Mouse (Mus musculus) embryonic facial prominence, embryonic 15.5 days (tissue): ENCODE measurements around the gene Aig1. TPM values are rescaled to one million over a fixed set of nuclear protein-coding genes. Genes with fewer than 3 reads are reported as not detected.

Experiments
- ATAC-seq: fragments of 200-750 bp; cut with Nextera tagmentation; 2 replicates; pipeline ENCODE4 v1.8.0; 2017; ENCODE audit warnings: low read depth, moderate TSS enrichment; ENCODE audit not compliant: insufficient number of reproducible peaks, low FRiP score, low TSS enrichment
- H3K27ac ChIP-seq: fragments of 300-500 bp; sonication (generic); replicated peaks from 2 replicates; pipeline ENCODE4 v1.5.1; 2015; ENCODE audit warnings: mild to moderate bottlenecking, inconsistent platforms
- H3K27me3 ChIP-seq: fragments of 300-500 bp; sonication (generic); 2 replicates; pipeline ENCODE4 v1.6.1; 2015; ENCODE audit warnings: inconsistent platforms
- H3K36me3 ChIP-seq: fragments of 300-500 bp; sonication (generic); 2 replicates; pipeline ENCODE4 v1.6.1; 2015; ENCODE audit warnings: mild to moderate bottlenecking, inconsistent platforms
- H3K4me1 ChIP-seq: fragments of 300-500 bp; sonication (generic); 2 replicates; pipeline ENCODE4 v1.6.1; 2015; ENCODE audit warnings: inconsistent platforms
- H3K4me2 ChIP-seq: fragments of 300-500 bp; sonication (generic); replicated peaks from 2 replicates; pipeline ENCODE4 v1.6.1; 2015; ENCODE audit warnings: mild to moderate bottlenecking, inconsistent platforms
- H3K4me3 ChIP-seq: fragments of 300-500 bp; sonication (generic); replicated peaks from 2 replicates; pipeline ENCODE4 v1.5.1; 2015; ENCODE audit warnings: mild to moderate bottlenecking, inconsistent platforms
- H3K9ac ChIP-seq: fragments of 300-500 bp; sonication (generic); 2 replicates; pipeline ENCODE4 v1.6.1; 2015; ENCODE audit warnings: inconsistent platforms
- H3K9me3 ChIP-seq: fragments of 300-500 bp; sonication (generic); replicated peaks from 2 replicates; pipeline ENCODE4 v1.6.1; 2016; ENCODE audit warnings: inconsistent platforms
- WGBS: fragments of 180-500 bp; shearing (Covaris S2); methylation state at CpG from one replicate; pipeline ENCODE4 v1.1.7; 2015; 5-methylcytosine and 5-hydroxymethylcytosine counted together
- polyA plus RNA-seq: library from polyadenylated mRNA; unstranded; fragments of >200 nt; fragmentation: Nextera tagmentation; extraction: Ambion mirVana; gene quantifications from 2 replicates; pipeline ENCODE4 v1.2.1, GENCODE M21; 2015

Gene Aig1
- polyA plus RNA-seq, 1 experiment from 2014 or later, result 40.7 TPM

GRCm38 (mm10) chr10:13813591-13813990 lies 55.2 kb downstream of the Aig1 start:
- Histone ChIP-seq H3K27ac (no peak overlapping the region), H3K4me2 (no peak overlapping the region), H3K36me3 (no peaks in the 10 kb centered on the region), H3K9ac (no peak overlapping the region), H3K9me3 (no peaks in the 10 kb centered on the region), H3K4me3 (no peak overlapping the region), H3K4me1 (no peaks in the 10 kb centered on the region), H3K27me3 (no peaks in the 10 kb centered on the region)
- no peak for ATAC-seq
- 87% methylated on average over 5 of the region's 5 CpGs for WGBS

- H3K4me2 ChIP-seq, result no peak overlapping the region
- H3K9me3 ChIP-seq, result no peaks in the 10 kb centered on the region
- WGBS, result 89% methylated on average over 1 of the region's 1 CpGs
- no peaks in the 10 kb centered on the region for H3K36me3 ChIP-seq
- no peak for ATAC-seq
- no peaks in the 10 kb centered on the region for H3K27me3 ChIP-seq
- H3K27ac ChIP-seq, result no peak overlapping the region
- no peaks in the 10 kb centered on the region for H3K4me1 ChIP-seq
- H3K9ac ChIP-seq, result no peak overlapping the region
- no peak overlapping the region for H3K4me3 ChIP-seq
Measured at GRCm38 (mm10) chr10:13808291-13808690, 60.5 kb downstream of the Aig1 start.

GRCm38 (mm10) chr10:13806806-13807205 lies 62.0 kb downstream of the Aig1 start:
- Histone ChIP-seq H3K4me2 (no peak overlapping the region), H3K27ac (no peak overlapping the region), H3K9me3 (no peaks in the 10 kb centered on the region), H3K36me3 (no peaks in the 10 kb centered on the region), H3K4me3 (no peak overlapping the region), H3K27me3 (no peaks in the 10 kb centered on the region), H3K4me1 (no peaks in the 10 kb centered on the region), H3K9ac (no peak overlapping the region)
- no peak for ATAC-seq

- no peak overlapping the region for H3K9ac ChIP-seq
- 88% methylated on average over 5 of the region's 5 CpGs for WGBS
- no peaks in the 10 kb centered on the region for H3K4me1 ChIP-seq
- H3K27ac ChIP-seq, result no peak overlapping the region
- H3K4me3 ChIP-seq, result no peak overlapping the region
- peaks cover 6% of the 10 kb centered on the region; the same call in 1 of the 2 replicates for H3K36me3 ChIP-seq
- no peak for ATAC-seq
- H3K9me3 ChIP-seq, result no peaks in the 10 kb centered on the region
- H3K27me3 ChIP-seq, result no peaks in the 10 kb centered on the region
- no peak overlapping the region for H3K4me2 ChIP-seq
Measured at GRCm38 (mm10) chr10:13801296-13801695, 67.5 kb downstream of the Aig1 start.

GRCm38 (mm10) chr10:13793458-13793857 lies 75.3 kb downstream of the Aig1 start:
- no peaks in the 10 kb centered on the region for H3K4me1 ChIP-seq

GRCm38 (mm10) chr10:13792788-13793187 lies 76.0 kb downstream of the Aig1 start:
- Histone ChIP-seq H3K9ac (no peak overlapping the region), H3K27me3 (no peaks in the 10 kb centered on the region), H3K4me3 (no peak overlapping the region), H3K4me1 (no peaks in the 10 kb centered on the region), H3K27ac (no peak overlapping the region), H3K36me3 (no peaks in the 10 kb centered on the region), H3K9me3 (no peaks in the 10 kb centered on the region), H3K4me2 (no peak overlapping the region)
- no peak for ATAC-seq
- WGBS, result 67% methylated on average over 8 of the region's 8 CpGs

More at GRCm38 (mm10) chr10:13793458-13793857, 75.3 kb downstream of the Aig1 start:
- no peaks in the 10 kb centered on the region for H3K9me3 ChIP-seq
- no peaks in the 10 kb centered on the region for H3K36me3 ChIP-seq
- no peak for ATAC-seq
- no peak overlapping the region for H3K4me2 ChIP-seq
- H3K9ac ChIP-seq, result no peak overlapping the region
- H3K27ac ChIP-seq, result no peak overlapping the region
- WGBS, result 84% methylated on average over 1 of the region's 1 CpGs
- H3K4me3 ChIP-seq, result no peak overlapping the region
- no peaks in the 10 kb centered on the region for H3K27me3 ChIP-seq

GRCm38 (mm10) chr10:13789604-13790003 lies 79.2 kb downstream of the Aig1 start:
- Histone ChIP-seq H3K36me3 (no peaks in the 10 kb centered on the region), H3K9me3 (no peaks in the 10 kb centered on the region), H3K9ac (no peak overlapping the region), H3K27me3 (no peaks in the 10 kb centered on the region), H3K4me2 (no peak overlapping the region), H3K4me3 (no peak overlapping the region), H3K27ac (no peak overlapping the region), H3K4me1 (no peaks in the 10 kb centered on the region)
- no peak for ATAC-seq
- WGBS, result 91% methylated on average over 1 of the region's 1 CpGs

GRCm38 (mm10) chr10:13788057-13788456 lies 80.7 kb downstream of the Aig1 start:
- Histone ChIP-seq H3K9me3 (no peaks in the 10 kb centered on the region), H3K36me3 (no peaks in the 10 kb centered on the region), H3K27me3 (no peaks in the 10 kb centered on the region), H3K9ac (no peak overlapping the region), H3K4me3 (no peak overlapping the region), H3K4me1 (no peaks in the 10 kb centered on the region), H3K27ac (0 out of 2 replicates have a peak overlapping the region, but pooled peaks have one; percentile 48), H3K4me2 (no peak overlapping the region)
- peak; percentile 69; the same call in 1 of the 2 replicates for ATAC-seq
- WGBS, result 52% methylated on average over 9 of the region's 9 CpGs

GRCm38 (mm10) chr10:13782774-13783173 lies 86.0 kb downstream of the Aig1 start:
- Histone ChIP-seq H3K4me3 (no peak overlapping the region), H3K4me2 (no peak overlapping the region), H3K9me3 (no peaks in the 10 kb centered on the region), H3K36me3 (no peaks in the 10 kb centered on the region), H3K4me1 (no peaks in the 10 kb centered on the region), H3K27me3 (no peaks in the 10 kb centered on the region), H3K27ac (no peak overlapping the region), H3K9ac (no peak overlapping the region)
- no peak for ATAC-seq
- WGBS, result 63% methylated on average over 5 of the region's 5 CpGs

GRCm38 (mm10) chr10:13782235-13782757 lies 86.5 kb downstream of the Aig1 start:
- WGBS, result 86% methylated on average over 10 of the region's 10 CpGs
- no peak overlapping the region for H3K27ac ChIP-seq
- H3K27me3 ChIP-seq, result no peaks in the 10 kb centered on the region
- H3K4me2 ChIP-seq, result no peak overlapping the region
- no peak for ATAC-seq
- no peaks in the 10 kb centered on the region for H3K9me3 ChIP-seq
- no peaks in the 10 kb centered on the region for H3K4me1 ChIP-seq
- no peak overlapping the region for H3K9ac ChIP-seq
- no peak overlapping the region for H3K4me3 ChIP-seq
- H3K36me3 ChIP-seq, result no peaks in the 10 kb centered on the region

- H3K4me1 ChIP-seq, result no peaks in the 10 kb centered on the region
- H3K9me3 ChIP-seq, result no peaks in the 10 kb centered on the region
- no peak overlapping the region for H3K27ac ChIP-seq
- no peak for ATAC-seq
- H3K27me3 ChIP-seq, result no peaks in the 10 kb centered on the region
- 75% methylated on average over 3 of the region's 3 CpGs for WGBS
- H3K36me3 ChIP-seq, result no peaks in the 10 kb centered on the region
- H3K9ac ChIP-seq, result no peak overlapping the region
- H3K4me2 ChIP-seq, result no peak overlapping the region
- no peak overlapping the region for H3K4me3 ChIP-seq
Measured at GRCm38 (mm10) chr10:13776014-13776413, 92.8 kb downstream of the Aig1 start.

- H3K36me3 ChIP-seq, result no peaks in the 10 kb centered on the region
- no peak overlapping the region for H3K4me3 ChIP-seq
- H3K27ac ChIP-seq, result no peak overlapping the region
- no peak overlapping the region for H3K4me2 ChIP-seq
- H3K4me1 ChIP-seq, result no peaks in the 10 kb centered on the region
- H3K9me3 ChIP-seq, result no peaks in the 10 kb centered on the region
- H3K9ac ChIP-seq, result no peak overlapping the region
- ATAC-seq, result no peak
- H3K27me3 ChIP-seq, result no peaks in the 10 kb centered on the region
- 97% methylated on average over 2 of the region's 2 CpGs for WGBS
Measured at GRCm38 (mm10) chr10:13775411-13775810, 93.4 kb downstream of the Aig1 start.
